Mouse (Mus musculus) testis, postnatal 10 days (tissue): ENCODE measurements around the gene Fermt2.
A peak's percentile ranks its signal among the peaks of the same experiment; 100 is the strongest.

ENCODE experiments used
- DNase-seq: peaks from one replicate; pipeline ENCODE4 v3.0.0; 2021; ENCODE audit warnings: low spot score

Gene Fermt2

DNA sequence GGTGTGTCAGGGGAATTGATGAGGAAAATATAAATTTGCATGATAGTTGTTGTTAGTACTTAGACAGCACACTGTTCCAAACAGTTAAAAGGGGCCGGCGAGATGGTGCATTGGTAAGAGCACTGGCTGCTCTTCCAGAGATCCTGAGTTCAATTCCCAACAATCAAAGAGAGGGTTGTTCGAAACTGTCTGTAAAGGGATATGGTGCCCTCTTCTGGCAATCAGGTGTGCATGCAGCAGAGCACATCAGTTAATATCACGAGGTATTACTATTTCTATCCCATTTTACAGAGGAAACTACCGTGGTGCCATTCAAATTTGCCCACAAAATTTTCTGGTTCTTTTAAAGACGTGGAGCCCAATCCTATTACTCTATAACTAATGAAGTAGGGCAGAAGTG lies 95.7 kb downstream of the Fermt2 start:
- no peak for DNase-seq

DNA sequence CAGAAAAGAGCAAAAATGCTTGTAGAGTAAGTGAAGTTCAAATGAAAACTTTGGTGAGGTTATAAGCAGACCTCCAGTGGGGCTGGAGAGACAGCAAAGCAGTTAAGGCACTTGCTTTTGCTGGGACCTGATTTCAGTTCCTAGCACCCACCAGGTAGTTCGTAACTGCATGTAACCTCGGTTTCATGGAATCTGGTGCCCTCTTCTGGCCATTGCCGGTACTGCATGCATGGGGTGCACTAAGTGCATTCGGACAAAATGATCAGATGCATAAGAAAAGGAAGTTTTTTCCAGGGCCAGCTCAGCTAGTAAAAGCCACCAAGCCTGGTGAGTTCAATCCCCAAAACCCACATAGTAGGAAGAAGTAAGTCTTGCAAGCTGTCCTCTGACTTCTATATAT lies 97.9 kb downstream of the Fermt2 start:
- peak; percentile 75 for DNase-seq

DNA sequence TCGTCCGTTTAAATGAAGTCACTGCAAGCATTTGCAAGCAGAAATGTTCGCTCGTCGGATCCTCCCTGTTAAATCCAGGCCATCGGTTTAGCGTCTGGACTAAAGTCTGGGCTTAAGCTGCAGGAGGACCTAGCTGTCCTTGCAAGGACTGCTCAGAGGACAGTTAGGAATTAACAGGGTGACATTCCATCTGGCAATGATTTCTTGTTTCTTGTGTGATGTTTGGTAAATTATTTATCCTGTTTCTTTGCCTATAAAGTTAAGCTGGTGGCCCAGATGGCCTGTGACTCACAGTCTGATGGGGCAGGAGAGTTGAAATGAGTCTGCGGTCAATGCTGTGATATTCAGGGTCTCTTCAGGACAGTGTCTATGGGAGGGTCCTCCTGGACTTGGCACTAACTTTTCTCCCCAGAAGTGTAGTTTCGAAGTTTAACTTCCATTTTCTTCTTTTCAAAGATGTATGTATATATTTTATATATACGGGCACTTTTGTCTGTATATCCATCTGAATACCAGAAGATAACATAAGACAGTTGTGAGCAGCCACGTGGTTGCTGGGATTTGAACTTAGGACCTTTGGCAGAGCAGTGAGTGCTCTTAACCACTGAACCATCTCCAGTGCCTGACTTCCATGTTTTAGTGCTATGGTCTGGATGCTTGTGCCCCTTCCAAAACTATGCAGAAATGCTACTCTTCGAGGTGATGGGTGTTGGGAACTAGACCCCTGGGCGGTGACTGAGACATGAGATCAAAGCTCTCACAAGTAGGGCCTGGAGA lies 99.7 kb downstream of the Fermt2 start:
- no peak for DNase-seq

DNA sequence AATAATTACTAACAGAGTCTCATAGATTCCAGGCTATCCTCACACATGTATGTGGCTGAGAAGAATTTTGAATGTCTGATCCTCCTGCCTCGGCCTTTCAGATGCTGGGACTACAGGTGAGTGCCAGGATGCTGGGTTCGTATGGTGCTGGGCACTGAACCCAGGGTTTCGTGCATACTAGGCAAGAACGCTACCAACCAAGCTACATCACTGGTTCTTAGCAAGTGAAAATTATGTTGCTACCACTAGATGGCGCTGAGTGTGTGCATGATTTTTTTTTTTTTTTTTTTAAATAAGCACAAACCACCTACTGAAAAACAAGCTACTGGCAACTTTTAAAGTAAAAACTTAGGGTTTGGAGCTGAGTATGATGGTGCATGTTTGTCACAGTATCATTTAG lies 106.7 kb downstream of the Fermt2 start:
- DNase-seq = no peak

DNA sequence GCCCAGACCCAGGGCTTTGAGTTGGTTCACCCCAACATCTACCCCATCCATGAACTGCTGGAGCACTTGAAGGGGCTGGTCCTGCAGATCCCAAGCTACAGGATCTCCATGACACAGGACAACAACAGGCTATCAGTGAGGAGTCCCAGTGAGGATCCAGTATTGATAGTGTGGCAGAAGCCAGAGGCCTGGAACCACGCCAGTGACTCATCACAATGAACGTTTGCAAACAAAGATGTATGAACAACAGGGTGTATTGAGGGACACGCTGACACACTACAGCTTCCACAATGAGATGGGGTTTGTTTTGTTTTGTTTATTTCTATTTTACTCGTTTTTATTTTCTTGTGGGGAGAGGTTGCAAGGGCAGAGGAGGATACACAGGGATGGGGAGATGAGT lies 107.5 kb downstream of the Fermt2 start:
- no peak for DNase-seq

DNA sequence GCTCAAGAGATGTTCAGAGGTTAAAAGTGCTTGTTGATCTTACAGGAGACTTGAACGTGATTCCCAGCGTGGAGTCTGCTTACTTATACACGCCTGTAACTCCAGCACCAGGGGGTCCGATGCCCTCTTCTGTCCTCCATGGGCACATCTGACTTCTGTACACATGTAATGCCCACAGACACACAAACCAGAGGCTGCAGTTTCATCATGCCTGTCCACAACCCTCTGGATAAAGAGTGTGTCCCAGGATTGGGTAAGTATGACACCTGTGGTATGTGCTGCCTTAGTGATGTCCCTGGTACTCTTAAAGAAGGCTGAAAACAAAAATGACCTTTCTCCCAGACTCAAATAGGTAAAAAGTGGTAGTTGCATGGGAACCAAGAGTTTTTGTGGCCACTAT lies 110.6 kb downstream of the Fermt2 start:
- no peak for DNase-seq

DNA sequence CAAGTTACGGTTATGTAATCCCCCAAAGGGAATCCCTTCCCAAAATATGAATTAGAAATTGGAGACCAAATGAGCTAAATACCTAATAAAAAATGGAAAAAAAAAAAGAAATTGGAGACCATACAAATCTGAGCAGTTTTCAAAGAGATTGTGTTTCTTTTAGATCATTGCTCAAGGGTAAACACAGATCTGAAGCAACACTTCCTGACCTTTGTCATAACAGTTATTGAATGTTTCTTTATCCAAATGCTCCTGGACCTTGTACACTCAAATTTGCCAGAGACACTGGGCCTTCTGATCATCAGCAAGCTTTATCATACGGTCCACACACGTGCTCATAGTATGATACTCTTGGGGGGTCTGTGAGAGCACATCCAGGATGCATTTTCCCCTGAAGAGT lies 111.4 kb downstream of the Fermt2 start:
- no peak for DNase-seq

DNA sequence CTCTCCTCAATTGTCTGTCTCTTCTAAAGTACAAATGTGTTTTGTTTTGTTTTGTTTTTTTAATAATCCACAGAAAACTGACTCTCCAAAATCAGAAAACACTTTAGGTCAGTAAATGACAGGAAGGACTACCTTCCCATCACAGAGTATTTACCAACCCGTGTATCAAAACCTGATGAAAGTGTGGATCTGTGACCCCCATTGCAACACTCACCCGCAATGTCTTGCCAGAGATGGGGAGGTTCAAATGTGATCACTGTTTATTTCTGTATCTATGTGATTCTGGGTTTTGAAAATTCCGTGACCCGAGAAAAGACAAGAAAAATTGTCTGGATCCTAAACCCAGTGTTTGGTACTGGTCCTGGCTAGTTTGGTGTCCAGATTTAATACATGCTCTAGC lies 113.7 kb downstream of the Fermt2 start:
- DNase-seq = no peak
